Mouse (Mus musculus): Measurements from ENCODE around the gene Adam12. TPM values are rescaled to one million over a fixed set of nuclear protein-coding genes. Genes with fewer than 3 reads are reported as not detected.

Adam12 gene
- polyA plus RNA-seq, 1 experiment from 2014 or later, result 4.8 TPM

DNA sequence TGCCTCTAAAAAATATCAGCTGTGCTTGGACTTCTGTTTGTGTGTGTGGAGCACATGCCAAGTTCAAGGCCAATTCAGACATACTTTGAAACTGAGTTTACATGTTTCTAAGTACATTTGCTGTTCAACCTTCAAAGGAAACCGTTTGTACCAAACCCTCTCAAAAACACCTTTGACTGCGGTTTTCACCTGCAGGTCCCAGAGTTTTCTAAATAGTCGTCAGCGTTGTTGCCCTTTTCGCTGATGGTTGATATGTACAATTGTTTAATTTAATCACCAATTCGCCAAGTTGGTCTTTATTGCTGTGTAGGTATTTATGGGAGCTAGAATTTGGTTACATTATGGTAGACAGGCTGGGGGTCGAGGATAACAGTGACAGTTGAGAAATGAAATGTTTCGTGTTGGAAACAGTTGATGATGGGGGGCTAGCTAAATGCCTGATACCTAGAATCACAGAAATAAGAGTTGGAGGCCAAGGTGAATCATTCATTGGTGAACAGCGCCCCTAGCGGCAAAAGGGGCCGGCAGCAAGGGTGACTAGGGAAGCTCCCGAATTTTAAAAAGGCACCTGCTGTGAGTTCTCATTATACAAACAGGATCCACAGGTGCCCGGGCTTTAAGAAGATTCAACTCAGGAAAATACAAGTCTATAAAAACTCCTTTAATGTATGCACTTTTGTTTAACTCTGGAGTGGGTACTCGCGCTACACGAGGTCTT is 8.3 kb downstream of the Adam12 start:
- H3K36me3 ChIP-seq (replicated peaks; ENCODE audit: control insufficient read depth, insufficient read depth, low read depth, low read length), result no peaks in the 10 kb centered on the region
- no peaks in the 10 kb centered on the region for H3K9me3 ChIP-seq (replicated peaks; ENCODE audit: control insufficient read depth, low read length)
- H3K27ac ChIP-seq (replicated peaks; ENCODE audit: low read depth, low read length), result no peak overlapping the region
- H3K4me2 ChIP-seq (ENCODE audit: low read depth, low read length), result peak overlapping the region; percentile 97; the same call in 1 of the 2 replicates
- no peaks in the 10 kb centered on the region for H3K4me1 ChIP-seq (ENCODE audit: control insufficient read depth, insufficient read depth, low read length)
- DNase-seq (ENCODE audit: low spot score) (peak; percentile 91), ATAC-seq (replicated peaks; ENCODE audit: insufficient number of reproducible peaks, low FRiP score, low TSS enrichment, low read depth) (no peak)
- peaks cover 2% of the 10 kb centered on the region; the same call in 1 of the 2 replicates for H3K27me3 ChIP-seq (ENCODE audit: control insufficient read depth, insufficient read depth, low read length)
- 28% methylated on average over 16 of the region's 16 CpGs for WGBS
- H3K9ac ChIP-seq (replicated peaks; ENCODE audit: low read length), result no peak overlapping the region
- peak overlapping the region; percentile 59 for H3K4me3 ChIP-seq (ENCODE audit: low read depth, low read length)

DNA sequence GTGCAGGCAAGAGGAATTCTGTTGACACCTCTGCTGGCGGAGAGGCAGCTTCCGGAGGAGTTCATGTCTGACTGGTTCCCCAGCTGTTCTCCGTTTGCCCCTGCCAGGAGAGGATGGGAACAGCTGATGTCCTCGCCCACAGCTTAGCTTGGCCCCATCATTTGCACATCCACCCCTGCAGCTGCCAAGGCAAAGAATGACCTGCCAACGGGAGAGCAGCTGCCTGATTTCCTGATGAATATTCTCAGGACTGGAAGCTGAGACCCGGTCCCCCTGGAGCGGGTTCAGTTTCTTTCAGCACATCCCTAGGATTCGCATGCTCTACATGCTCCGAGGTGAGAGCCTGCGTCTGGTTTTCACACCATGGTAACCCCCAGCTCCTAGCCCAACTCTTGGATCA is 24.0 kb downstream of the Adam12 start:
- H3K36me3 ChIP-seq (replicated peaks; ENCODE audit: control insufficient read depth, insufficient read depth, low read depth, low read length), result no peaks in the 10 kb centered on the region
- H3K4me1 ChIP-seq (ENCODE audit: control insufficient read depth, insufficient read depth, low read length), result no peaks in the 10 kb centered on the region
- no peak overlapping the region for H3K4me2 ChIP-seq (ENCODE audit: low read depth, low read length)
- no peak for DNase-seq (ENCODE audit: low spot score)
- no peak for ATAC-seq (replicated peaks; ENCODE audit: insufficient number of reproducible peaks, low FRiP score, low TSS enrichment, low read depth)
- 71% methylated on average over 10 of the region's 10 CpGs for WGBS
- no peaks in the 10 kb centered on the region for H3K9me3 ChIP-seq (replicated peaks; ENCODE audit: control insufficient read depth, low read length)
- H3K27ac ChIP-seq (replicated peaks; ENCODE audit: low read depth, low read length), result no peak overlapping the region
- H3K27me3 ChIP-seq (ENCODE audit: control insufficient read depth, insufficient read depth, low read length), result no peaks in the 10 kb centered on the region
- H3K9ac ChIP-seq (replicated peaks; ENCODE audit: low read length), result no peak overlapping the region
- no peak overlapping the region for H3K4me3 ChIP-seq (ENCODE audit: low read depth, low read length)

DNA sequence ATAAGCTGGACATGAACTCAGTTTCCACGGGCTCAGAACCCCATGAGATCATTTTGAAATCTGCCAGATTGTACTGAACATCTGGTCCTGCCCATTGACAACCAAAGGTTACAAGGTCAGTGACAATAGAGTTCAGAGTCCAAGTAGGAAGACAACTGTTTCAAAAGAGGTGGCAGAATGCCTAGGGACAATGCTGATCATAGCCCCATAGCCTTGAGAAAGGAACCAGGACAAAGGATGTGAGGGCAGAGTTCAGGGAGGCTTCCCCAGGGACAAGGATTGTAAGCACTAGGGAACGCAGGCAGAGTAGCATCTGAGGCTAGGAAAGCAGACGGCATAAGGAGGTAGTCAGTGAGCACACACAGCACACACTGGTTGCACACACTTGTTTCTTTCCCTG is 38.9 kb downstream of the Adam12 start:
- ATAC-seq (replicated peaks; ENCODE audit: insufficient number of reproducible peaks, low FRiP score, low TSS enrichment, low read depth), result no peak
- DNase-seq (ENCODE audit: low spot score), result no peak
- 71% methylated on average over 3 of the region's 3 CpGs for WGBS

DNA sequence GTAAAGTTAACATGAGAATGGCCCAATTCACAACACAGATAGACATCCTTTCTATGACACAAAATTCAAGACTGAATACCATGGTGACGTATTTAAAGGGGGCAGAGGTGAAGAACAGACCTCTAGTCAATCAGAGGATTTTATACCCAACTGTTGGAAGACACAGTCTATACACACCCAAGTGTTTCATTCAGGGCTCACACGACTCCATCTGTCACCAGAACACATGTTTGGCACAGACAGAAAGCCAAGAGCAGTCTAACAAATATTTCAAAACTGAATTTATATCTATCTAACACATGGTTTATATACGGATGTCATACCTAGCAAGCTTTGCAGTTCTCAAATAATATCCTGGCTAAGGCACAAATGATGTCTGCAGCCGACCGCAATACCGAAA is 41.8 kb downstream of the Adam12 start:
- H3K36me3 ChIP-seq (replicated peaks; ENCODE audit: control insufficient read depth, insufficient read depth, low read depth, low read length), result no peaks in the 10 kb centered on the region
- no peak overlapping the region for H3K27ac ChIP-seq (replicated peaks; ENCODE audit: low read depth, low read length)
- H3K4me3 ChIP-seq (ENCODE audit: low read depth, low read length), result no peak overlapping the region
- H3K9ac ChIP-seq (replicated peaks; ENCODE audit: low read length), result no peak overlapping the region
- H3K4me2 ChIP-seq (ENCODE audit: low read depth, low read length), result no peak overlapping the region
- no peaks in the 10 kb centered on the region for H3K27me3 ChIP-seq (ENCODE audit: control insufficient read depth, insufficient read depth, low read length)
- DNase-seq (ENCODE audit: low spot score) (no peak), ATAC-seq (replicated peaks; ENCODE audit: insufficient number of reproducible peaks, low FRiP score, low TSS enrichment, low read depth) (no peak)
- H3K4me1 ChIP-seq (ENCODE audit: control insufficient read depth, insufficient read depth, low read length), result no peaks in the 10 kb centered on the region
- WGBS, result 89% methylated on average over 6 of the region's 6 CpGs
- H3K9me3 ChIP-seq (replicated peaks; ENCODE audit: control insufficient read depth, low read length), result no peaks in the 10 kb centered on the region

More for the DNA sequence above, 38.9 kb downstream of the Adam12 start:
- H3K27ac ChIP-seq (replicated peaks; ENCODE audit: low read depth, low read length), result no peak overlapping the region
- no peak overlapping the region for H3K4me3 ChIP-seq (ENCODE audit: low read depth, low read length)
- H3K9me3 ChIP-seq (replicated peaks; ENCODE audit: control insufficient read depth, low read length), result no peaks in the 10 kb centered on the region
- H3K27me3 ChIP-seq (ENCODE audit: control insufficient read depth, insufficient read depth, low read length), result no peaks in the 10 kb centered on the region
- no peaks in the 10 kb centered on the region for H3K4me1 ChIP-seq (ENCODE audit: control insufficient read depth, insufficient read depth, low read length)
- no peak overlapping the region for H3K4me2 ChIP-seq (ENCODE audit: low read depth, low read length)
- H3K36me3 ChIP-seq (replicated peaks; ENCODE audit: control insufficient read depth, insufficient read depth, low read depth, low read length), result no peaks in the 10 kb centered on the region
- no peak overlapping the region for H3K9ac ChIP-seq (replicated peaks; ENCODE audit: low read length)

DNA sequence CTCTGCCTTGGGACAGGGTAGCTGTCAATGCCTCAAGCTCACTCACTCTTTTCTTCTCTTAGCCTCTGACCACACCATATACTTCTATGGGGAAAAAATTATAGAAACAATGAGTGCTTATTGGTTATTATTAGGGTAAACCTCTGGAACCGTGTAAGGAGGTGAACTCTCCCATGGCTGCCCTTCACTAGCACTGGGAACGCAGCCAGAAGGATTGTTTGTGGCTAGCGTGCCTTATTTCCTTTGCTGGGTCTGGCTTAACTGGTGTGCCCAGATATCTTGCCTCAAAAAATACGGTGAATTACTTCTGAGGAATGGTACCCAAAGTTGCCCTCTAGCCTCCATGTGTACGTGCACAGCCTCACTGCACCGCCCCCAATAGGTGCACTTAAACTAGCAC is 43.4 kb downstream of the Adam12 start:
- Histone ChIP-seq H3K27ac (replicated peaks; ENCODE audit: low read depth, low read length) (no peak overlapping the region), H3K4me2 (ENCODE audit: low read depth, low read length) (no peak overlapping the region), H3K4me1 (ENCODE audit: control insufficient read depth, insufficient read depth, low read length) (no peaks in the 10 kb centered on the region), H3K4me3 (ENCODE audit: low read depth, low read length) (no peak overlapping the region), H3K9me3 (replicated peaks; ENCODE audit: control insufficient read depth, low read length) (no peaks in the 10 kb centered on the region), H3K36me3 (replicated peaks; ENCODE audit: control insufficient read depth, insufficient read depth, low read depth, low read length) (no peaks in the 10 kb centered on the region), H3K9ac (replicated peaks; ENCODE audit: low read length) (no peak overlapping the region), H3K27me3 (ENCODE audit: control insufficient read depth, insufficient read depth, low read length) (no peaks in the 10 kb centered on the region)
- no peak for ATAC-seq (replicated peaks; ENCODE audit: insufficient number of reproducible peaks, low FRiP score, low TSS enrichment, low read depth)
- DNase-seq (ENCODE audit: low spot score), result no peak
- 91% methylated on average over 6 of the region's 6 CpGs for WGBS

DNA sequence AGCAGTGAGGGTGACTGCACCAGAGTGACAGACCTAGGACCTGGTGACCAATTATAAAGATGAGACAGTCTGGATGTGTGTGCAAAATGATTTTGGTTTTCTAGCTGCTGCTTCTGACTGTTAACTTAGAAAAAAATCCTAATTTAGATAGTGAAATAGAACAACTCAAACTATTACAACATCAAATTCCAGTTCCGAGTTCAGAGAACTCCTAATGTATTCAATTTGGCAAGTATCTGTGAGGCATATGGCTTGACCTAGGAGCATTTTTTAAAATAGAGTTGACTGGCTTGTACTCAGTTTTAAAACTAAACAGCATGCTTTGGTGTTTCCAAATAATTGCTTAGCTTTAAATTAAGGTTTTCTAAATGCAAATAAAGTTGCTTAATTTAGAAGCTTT is 44.0 kb downstream of the Adam12 start:
- no peak overlapping the region for H3K27ac ChIP-seq (replicated peaks; ENCODE audit: low read depth, low read length)
- H3K4me1 ChIP-seq (ENCODE audit: control insufficient read depth, insufficient read depth, low read length), result no peaks in the 10 kb centered on the region
- no peaks in the 10 kb centered on the region for H3K9me3 ChIP-seq (replicated peaks; ENCODE audit: control insufficient read depth, low read length)
- WGBS, result 75% methylated on average over 1 of the region's 1 CpGs
- no peaks in the 10 kb centered on the region for H3K36me3 ChIP-seq (replicated peaks; ENCODE audit: control insufficient read depth, insufficient read depth, low read depth, low read length)
- no peak overlapping the region for H3K4me3 ChIP-seq (ENCODE audit: low read depth, low read length)
- H3K4me2 ChIP-seq (ENCODE audit: low read depth, low read length), result no peak overlapping the region
- H3K9ac ChIP-seq (replicated peaks; ENCODE audit: low read length), result no peak overlapping the region
- ATAC-seq (replicated peaks; ENCODE audit: insufficient number of reproducible peaks, low FRiP score, low TSS enrichment, low read depth) (no peak), DNase-seq (ENCODE audit: low spot score) (no peak)
- H3K27me3 ChIP-seq (ENCODE audit: control insufficient read depth, insufficient read depth, low read length), result no peaks in the 10 kb centered on the region

DNA sequence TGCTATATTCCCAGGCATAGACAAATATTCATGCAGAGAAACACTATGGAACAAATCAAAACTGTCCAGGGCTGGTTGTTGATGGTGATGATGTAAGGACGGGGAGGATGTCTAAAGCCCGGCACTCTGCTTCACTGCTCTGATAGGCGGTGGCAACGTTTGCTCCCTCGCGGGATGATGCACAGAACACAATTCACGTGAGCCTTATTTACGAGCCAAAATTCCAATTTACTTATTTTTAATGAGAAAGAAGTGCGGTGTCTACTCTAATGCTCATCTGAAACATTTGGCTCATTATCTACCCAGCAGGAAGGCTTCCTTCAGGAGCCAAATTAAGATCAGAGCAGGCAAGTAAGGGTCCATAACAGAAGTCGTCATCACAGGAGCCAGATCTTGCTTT is 45.4 kb downstream of the Adam12 start:
- H3K4me1 ChIP-seq (ENCODE audit: control insufficient read depth, insufficient read depth, low read length), result no peaks in the 10 kb centered on the region

DNA sequence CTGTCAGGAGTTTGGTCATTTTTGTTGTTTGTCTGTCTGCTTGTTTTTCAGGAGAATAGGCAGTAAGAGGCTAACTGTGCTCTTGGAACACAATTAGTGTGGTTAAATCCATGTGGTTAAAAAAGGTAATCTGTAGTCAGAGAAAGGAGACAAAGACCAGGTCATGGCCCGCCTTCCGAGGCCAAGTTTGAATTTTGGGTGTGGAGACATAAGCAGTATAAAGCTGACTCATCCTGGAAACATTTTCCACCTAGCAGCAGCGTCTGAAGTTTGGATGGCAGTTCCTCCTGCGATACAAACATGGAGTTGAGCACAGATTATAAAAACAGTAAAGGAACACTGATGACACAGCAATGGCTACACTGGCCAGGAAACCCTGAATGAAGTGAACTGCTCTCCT is 46.2 kb downstream of the Adam12 start:
- H3K4me2 ChIP-seq (ENCODE audit: low read depth, low read length), result no peak overlapping the region
- no peak overlapping the region for H3K27ac ChIP-seq (replicated peaks; ENCODE audit: low read depth, low read length)
- H3K36me3 ChIP-seq (replicated peaks; ENCODE audit: control insufficient read depth, insufficient read depth, low read depth, low read length), result no peaks in the 10 kb centered on the region
- H3K9ac ChIP-seq (replicated peaks; ENCODE audit: low read length), result no peak overlapping the region
- ATAC-seq (replicated peaks; ENCODE audit: insufficient number of reproducible peaks, low FRiP score, low TSS enrichment, low read depth) (no peak), DNase-seq (ENCODE audit: low spot score) (no peak)
- no peaks in the 10 kb centered on the region for H3K4me1 ChIP-seq (ENCODE audit: control insufficient read depth, insufficient read depth, low read length)
- no peak overlapping the region for H3K4me3 ChIP-seq (ENCODE audit: low read depth, low read length)
- no peaks in the 10 kb centered on the region for H3K27me3 ChIP-seq (ENCODE audit: control insufficient read depth, insufficient read depth, low read length)
- WGBS, result 93% methylated on average over 4 of the region's 4 CpGs
- H3K9me3 ChIP-seq (replicated peaks; ENCODE audit: control insufficient read depth, low read length), result no peaks in the 10 kb centered on the region

More for the DNA sequence above, 45.4 kb downstream of the Adam12 start:
- Histone ChIP-seq H3K9me3 (replicated peaks; ENCODE audit: control insufficient read depth, low read length) (no peaks in the 10 kb centered on the region), H3K4me2 (ENCODE audit: low read depth, low read length) (no peak overlapping the region), H3K4me3 (ENCODE audit: low read depth, low read length) (no peak overlapping the region), H3K36me3 (replicated peaks; ENCODE audit: control insufficient read depth, insufficient read depth, low read depth, low read length) (no peaks in the 10 kb centered on the region), H3K9ac (replicated peaks; ENCODE audit: low read length) (no peak overlapping the region), H3K27me3 (ENCODE audit: control insufficient read depth, insufficient read depth, low read length) (no peaks in the 10 kb centered on the region), H3K27ac (replicated peaks; ENCODE audit: low read depth, low read length) (no peak overlapping the region)
- ATAC-seq (replicated peaks; ENCODE audit: insufficient number of reproducible peaks, low FRiP score, low TSS enrichment, low read depth), result no peak
- WGBS, result 89% methylated on average over 10 of the region's 10 CpGs
- no peak for DNase-seq (ENCODE audit: low spot score)

Data from embryonic facial prominence, embryonic 11.5 days (tissue).